Mouse (Mus musculus): Measurements from ENCODE around the gene Itgb5. TPM values are rescaled to one million over a fixed set of nuclear protein-coding genes. Genes with fewer than 3 reads are reported as not detected.

Itgb5 gene
- polyA plus RNA-seq, 1 experiment from 2014 or later = 13.8 TPM

DNA sequence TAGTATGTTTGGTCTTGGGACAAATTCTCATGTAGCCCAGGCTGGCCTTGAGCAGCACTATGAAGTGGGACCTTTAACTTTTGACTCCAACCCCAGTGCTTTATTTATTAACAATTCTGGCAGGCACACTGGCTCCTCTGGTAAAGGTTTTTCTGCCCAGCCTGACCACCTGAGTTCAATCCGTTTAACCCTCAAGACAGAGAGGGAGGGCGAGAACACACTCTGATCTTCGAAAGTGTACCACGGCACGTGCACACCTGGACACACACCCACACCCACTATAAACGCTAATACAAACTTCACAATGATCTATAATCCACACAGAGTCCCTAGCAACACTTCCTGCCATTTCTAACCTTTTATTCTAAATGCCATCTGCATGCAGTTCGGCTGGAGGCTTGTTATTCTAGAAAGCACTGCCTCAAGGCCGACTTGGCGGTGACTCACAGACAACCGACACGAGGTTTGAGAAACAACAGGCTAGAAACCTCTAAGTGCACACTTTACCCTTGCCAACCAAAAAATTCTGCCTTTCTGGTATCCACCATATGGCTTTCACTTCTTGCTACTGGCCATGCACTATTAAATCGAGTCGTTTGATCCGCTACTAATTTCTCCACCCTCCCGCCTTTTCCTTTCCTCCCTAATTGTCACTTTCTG is 136.5 kb downstream of the Itgb5 start:
- Histone ChIP-seq H3K27me3 (ENCODE audit: control insufficient read depth, insufficient read depth, low read length) (no peaks in the 10 kb centered on the region), H3K36me3 (ENCODE audit: control insufficient read depth, insufficient read depth, low read length) (peaks cover 2% of the 10 kb centered on the region; the same call in 1 of the 2 replicates), H3K9me3 (ENCODE audit: control insufficient read depth, low read length) (no peaks in the 10 kb centered on the region), H3K4me1 (ENCODE audit: control insufficient read depth, insufficient read depth, low read length) (peaks cover 4% of the 10 kb centered on the region; the same call in 1 of the 2 replicates), H3K9ac (replicated peaks; ENCODE audit: low read depth, low read length) (peak overlapping the region; percentile 65), H3K4me2 (ENCODE audit: low read depth, low read length) (peak overlapping the region; percentile 72), H3K4me3 (ENCODE audit: low read depth, low read length) (peak overlapping the region; percentile 85), H3K27ac (ENCODE audit: low read depth, low read length) (no peak overlapping the region)
- no peak for ATAC-seq (ENCODE audit: low read depth)
- 19% methylated on average over 15 of the region's 15 CpGs for WGBS

DNA sequence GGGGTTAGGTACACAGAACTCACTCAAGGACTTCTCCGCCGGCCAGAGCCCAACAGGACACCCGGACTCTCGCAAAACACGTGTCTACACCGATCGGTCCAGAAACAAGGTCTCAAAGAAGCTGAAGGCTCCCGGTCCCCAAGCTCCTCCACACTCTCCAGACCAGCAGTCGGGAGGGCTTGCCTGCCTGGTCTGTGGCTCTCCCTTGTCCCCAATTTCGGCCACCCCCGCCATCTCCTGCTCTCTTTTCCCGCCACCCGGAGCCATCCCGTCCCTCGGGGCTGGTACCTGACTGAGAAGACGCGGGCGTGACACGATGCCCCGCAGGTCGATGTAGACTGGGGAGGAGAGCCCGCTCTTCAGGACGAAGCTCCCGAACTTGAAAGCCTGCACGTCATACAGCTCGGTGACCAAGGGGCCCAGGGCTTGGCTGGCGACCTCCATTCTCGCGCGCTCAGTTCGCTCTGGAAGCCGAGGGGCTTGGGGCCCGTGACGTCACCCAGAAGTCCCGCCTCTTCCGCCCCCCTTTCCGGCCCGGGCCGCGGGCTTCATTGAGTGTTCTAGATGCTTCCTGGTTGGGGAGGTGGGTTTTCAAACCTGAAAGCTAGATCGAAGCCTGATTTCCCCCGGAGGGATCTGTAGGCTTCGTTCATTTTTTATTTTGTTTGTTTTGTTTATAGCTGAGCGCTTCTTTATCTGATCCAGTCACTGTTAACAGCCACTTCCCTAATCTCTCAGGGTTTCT is 137.2 kb downstream of the Itgb5 start, which contains the start of gene Umps:
TSS of gene Umps (minus strand) at position 501 of the 745 bp plus-strand sequence.
- peaks cover 4% of the 10 kb centered on the region; the same call in 1 of the 2 replicates for H3K4me1 ChIP-seq (ENCODE audit: control insufficient read depth, insufficient read depth, low read length)
- no peaks in the 10 kb centered on the region for H3K9me3 ChIP-seq (ENCODE audit: control insufficient read depth, low read length)
- H3K4me2 ChIP-seq (ENCODE audit: low read depth, low read length) = peak within 1 kb of the TSS; percentile 72
- peak within 1 kb of the TSS; percentile 65 for H3K9ac ChIP-seq (replicated peaks; ENCODE audit: low read depth, low read length)
- H3K27me3 ChIP-seq (ENCODE audit: control insufficient read depth, insufficient read depth, low read length) = no peaks in the 10 kb centered on the region
- peak within 1 kb of the TSS; percentile 34; the same call in 1 of the 2 replicates for H3K27ac ChIP-seq (ENCODE audit: low read depth, low read length)
- H3K4me3 ChIP-seq (ENCODE audit: low read depth, low read length) = peak within 1 kb of the TSS; percentile 85
- ATAC-seq (ENCODE audit: low read depth) = peak; percentile 97
- H3K36me3 ChIP-seq (ENCODE audit: control insufficient read depth, insufficient read depth, low read length) = 0 out of 2 replicates have a peak, but pooled peaks cover 1% of the 10 kb centered on the region
- 1% methylated on average over 44 of the region's 44 CpGs for WGBS

- H3K27me3 ChIP-seq (ENCODE audit: control insufficient read depth, insufficient read depth, low read length) = no peaks in the 10 kb centered on the region
- peak overlapping the region; percentile 85 for H3K4me3 ChIP-seq (ENCODE audit: low read depth, low read length)
- 74% methylated on average over 2 of the region's 2 CpGs for WGBS
- peaks cover 4% of the 10 kb centered on the region; the same call in 1 of the 2 replicates for H3K4me1 ChIP-seq (ENCODE audit: control insufficient read depth, insufficient read depth, low read length)
- no peaks in the 10 kb centered on the region for H3K9me3 ChIP-seq (ENCODE audit: control insufficient read depth, low read length)
- peak overlapping the region; percentile 72 for H3K4me2 ChIP-seq (ENCODE audit: low read depth, low read length)
- peak overlapping the region; percentile 34; the same call in 1 of the 2 replicates for H3K27ac ChIP-seq (ENCODE audit: low read depth, low read length)
- ATAC-seq (ENCODE audit: low read depth) = peak; percentile 44; the same call in 1 of the 2 replicates
- H3K9ac ChIP-seq (replicated peaks; ENCODE audit: low read depth, low read length) = peak overlapping the region; percentile 65
- no peaks in the 10 kb centered on the region for H3K36me3 ChIP-seq (ENCODE audit: control insufficient read depth, insufficient read depth, low read length)
These were observed 137.8 kb downstream of the Itgb5 start for GRCm38 (mm10) chr16:33967283-33967640.

GRCm38 (mm10) chr16:33979855-33980254 is 150.4 kb downstream of the Itgb5 start:
- ATAC-seq (ENCODE audit: low read depth) = no peak
- Histone ChIP-seq H3K9ac (replicated peaks; ENCODE audit: low read depth, low read length) (no peak overlapping the region), H3K4me1 (ENCODE audit: control insufficient read depth, insufficient read depth, low read length) (no peaks in the 10 kb centered on the region), H3K4me2 (ENCODE audit: low read depth, low read length) (no peak overlapping the region), H3K27ac (ENCODE audit: low read depth, low read length) (no peak overlapping the region), H3K36me3 (ENCODE audit: control insufficient read depth, insufficient read depth, low read length) (peaks cover 23% of the 10 kb centered on the region), H3K9me3 (ENCODE audit: control insufficient read depth, low read length) (no peaks in the 10 kb centered on the region), H3K4me3 (ENCODE audit: low read depth, low read length) (no peak overlapping the region), H3K27me3 (ENCODE audit: control insufficient read depth, insufficient read depth, low read length) (no peaks in the 10 kb centered on the region)
- WGBS = 41% methylated on average over 2 of the region's 2 CpGs

DNA sequence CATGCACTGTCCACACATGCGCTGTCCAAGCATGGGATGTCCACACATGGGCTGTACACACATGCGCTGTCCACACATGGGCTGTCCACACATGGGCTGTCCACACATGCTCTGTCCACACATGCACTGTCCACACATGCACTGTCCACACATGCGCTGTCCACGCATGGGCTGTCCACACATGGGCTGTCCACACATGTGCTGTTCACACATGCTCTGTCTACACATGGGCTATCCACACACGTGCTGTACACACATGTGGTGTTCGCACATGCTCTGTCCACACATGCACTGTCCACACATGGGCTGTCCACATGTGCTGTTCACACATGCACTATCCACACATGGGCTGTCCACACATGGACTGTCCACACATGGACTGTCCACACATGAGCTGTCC is 154.2 kb downstream of the Itgb5 start:
- Histone ChIP-seq H3K4me3 (ENCODE audit: low read depth, low read length) (no peak overlapping the region), H3K4me2 (ENCODE audit: low read depth, low read length) (no peak overlapping the region), H3K9me3 (ENCODE audit: control insufficient read depth, low read length) (no peaks in the 10 kb centered on the region), H3K9ac (replicated peaks; ENCODE audit: low read depth, low read length) (no peak overlapping the region), H3K27ac (ENCODE audit: low read depth, low read length) (no peak overlapping the region), H3K4me1 (ENCODE audit: control insufficient read depth, insufficient read depth, low read length) (no peaks in the 10 kb centered on the region), H3K36me3 (ENCODE audit: control insufficient read depth, insufficient read depth, low read length) (0 out of 2 replicates have a peak, but pooled peaks cover 5% of the 10 kb centered on the region), H3K27me3 (ENCODE audit: control insufficient read depth, insufficient read depth, low read length) (no peaks in the 10 kb centered on the region)
- ATAC-seq (ENCODE audit: low read depth) = no peak
- WGBS = 97% methylated on average over 6 of the region's 6 CpGs

DNA sequence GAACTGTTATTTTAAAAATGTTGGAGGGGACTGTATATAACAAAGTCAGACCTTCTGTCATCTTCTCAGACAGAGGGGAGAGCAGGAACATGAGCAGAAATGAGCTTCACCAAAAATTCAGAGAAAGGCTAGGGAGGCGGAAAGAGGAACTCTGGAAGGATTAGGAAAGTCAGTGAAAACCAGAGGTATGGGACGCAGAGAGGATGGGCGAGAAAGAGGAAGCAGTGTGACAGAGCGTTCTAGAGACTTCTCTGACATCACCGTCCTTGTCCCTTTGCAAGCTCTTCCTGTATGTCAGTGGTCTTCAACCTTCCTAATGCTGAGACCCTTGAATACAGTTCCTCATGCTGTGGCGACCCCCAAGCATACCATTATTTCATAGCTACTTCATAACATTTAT is 155.9 kb downstream of the Itgb5 start:
- H3K36me3 ChIP-seq (ENCODE audit: control insufficient read depth, insufficient read depth, low read length) = peaks cover 5% of the 10 kb centered on the region; the same call in 1 of the 2 replicates
- H3K9ac ChIP-seq (replicated peaks; ENCODE audit: low read depth, low read length) = no peak overlapping the region
- H3K4me1 ChIP-seq (ENCODE audit: control insufficient read depth, insufficient read depth, low read length) = no peaks in the 10 kb centered on the region
- no peak overlapping the region for H3K27ac ChIP-seq (ENCODE audit: low read depth, low read length)
- no peaks in the 10 kb centered on the region for H3K27me3 ChIP-seq (ENCODE audit: control insufficient read depth, insufficient read depth, low read length)
- no peak overlapping the region for H3K4me3 ChIP-seq (ENCODE audit: low read depth, low read length)
- H3K9me3 ChIP-seq (ENCODE audit: control insufficient read depth, low read length) = no peaks in the 10 kb centered on the region
- H3K4me2 ChIP-seq (ENCODE audit: low read depth, low read length) = no peak overlapping the region
- WGBS = 88% methylated on average over 6 of the region's 6 CpGs
- no peak for ATAC-seq (ENCODE audit: low read depth)

- Histone ChIP-seq H3K9me3 (ENCODE audit: control insufficient read depth, low read length) (no peaks in the 10 kb centered on the region), H3K4me1 (ENCODE audit: control insufficient read depth, insufficient read depth, low read length) (no peaks in the 10 kb centered on the region), H3K4me2 (ENCODE audit: low read depth, low read length) (no peak overlapping the region), H3K9ac (replicated peaks; ENCODE audit: low read depth, low read length) (no peak overlapping the region), H3K27ac (ENCODE audit: low read depth, low read length) (no peak overlapping the region), H3K36me3 (ENCODE audit: control insufficient read depth, insufficient read depth, low read length) (no peaks in the 10 kb centered on the region; the same call in 1 of the 2 replicates), H3K27me3 (ENCODE audit: control insufficient read depth, insufficient read depth, low read length) (no peaks in the 10 kb centered on the region), H3K4me3 (ENCODE audit: low read depth, low read length) (no peak overlapping the region)
- no peak for ATAC-seq (ENCODE audit: low read depth)
- WGBS = 93% methylated on average over 7 of the region's 7 CpGs
These were observed 157.5 kb downstream of the Itgb5 start for GRCm38 (mm10) chr16:33986993-33987392.

- Histone ChIP-seq H3K4me3 (ENCODE audit: low read depth, low read length) (no peak overlapping the region), H3K9me3 (ENCODE audit: control insufficient read depth, low read length) (no peaks in the 10 kb centered on the region), H3K27ac (ENCODE audit: low read depth, low read length) (no peak overlapping the region), H3K4me2 (ENCODE audit: low read depth, low read length) (no peak overlapping the region), H3K36me3 (ENCODE audit: control insufficient read depth, insufficient read depth, low read length) (no peaks in the 10 kb centered on the region; the same call in 1 of the 2 replicates), H3K27me3 (ENCODE audit: control insufficient read depth, insufficient read depth, low read length) (no peaks in the 10 kb centered on the region), H3K4me1 (ENCODE audit: control insufficient read depth, insufficient read depth, low read length) (no peaks in the 10 kb centered on the region), H3K9ac (replicated peaks; ENCODE audit: low read depth, low read length) (no peak overlapping the region)
- ATAC-seq (ENCODE audit: low read depth) = no peak
- 62% methylated on average over 17 of the region's 17 CpGs for WGBS
These were observed 159.0 kb downstream of the Itgb5 start for GRCm38 (mm10) chr16:33988358-33989012.
